Mouse (Mus musculus): ENCODE results near the gene Gatm. TPM values are rescaled to one million over a fixed set of nuclear protein-coding genes. Genes with fewer than 3 reads are reported as not detected.

The Gatm gene
- total RNA-seq, 2 experiments from 2014 or later = 4.8 to 5.4 TPM

GRCm38 (mm10) chr2:122616237-122616636 is 5.1 kb upstream of the Gatm start:
- DNase-seq (ENCODE audit: low spot score) = no peak

- DNase-seq (ENCODE audit: low spot score) = no peak
These were observed 511 bp upstream of the Gatm start for GRCm38 (mm10) chr2:122611654-122611973.

- no peak for DNase-seq (ENCODE audit: low spot score)
These were observed 2.3 kb downstream of the Gatm start for GRCm38 (mm10) chr2:122608820-122609219.

- no peak for DNase-seq (ENCODE audit: low spot score)
These were observed 5.3 kb downstream of the Gatm start for GRCm38 (mm10) chr2:122605829-122606228.

GRCm38 (mm10) chr2:122601354-122601753 is 9.7 kb downstream of the Gatm start:
- no peak for DNase-seq (ENCODE audit: low spot score)

GRCm38 (mm10) chr2:122599736-122600135 is 11.4 kb downstream of the Gatm start:
- peak; percentile 33 for DNase-seq (ENCODE audit: low spot score)

- DNase-seq (ENCODE audit: low spot score) = no peak
These were observed 15.6 kb downstream of the Gatm start for GRCm38 (mm10) chr2:122595461-122595860.

- DNase-seq (ENCODE audit: low spot score) = no peak
These were observed 19.9 kb downstream of the Gatm start for GRCm38 (mm10) chr2:122591213-122591612.

GRCm38 (mm10) chr2:122590351-122590750 is 20.8 kb downstream of the Gatm start:
- no peak for DNase-seq (ENCODE audit: low spot score)

- no peak for DNase-seq (ENCODE audit: low spot score)
These were observed 23.1 kb downstream of the Gatm start for GRCm38 (mm10) chr2:122587861-122588519.

GRCm38 (mm10) chr2:122586258-122586657 is 24.8 kb downstream of the Gatm start:
- DNase-seq (ENCODE audit: low spot score) = no peak

- no peak for DNase-seq (ENCODE audit: low spot score)
These were observed 28.8 kb downstream of the Gatm start for GRCm38 (mm10) chr2:122582324-122582723.

GRCm38 (mm10) chr2:122581361-122582017 is 29.6 kb downstream of the Gatm start:
- no peak for DNase-seq (ENCODE audit: low spot score)

- DNase-seq (ENCODE audit: low spot score) = no peak
These were observed 30.7 kb downstream of the Gatm start for GRCm38 (mm10) chr2:122580426-122580825.

GRCm38 (mm10) chr2:122577316-122577715 is 33.8 kb downstream of the Gatm start:
- DNase-seq (ENCODE audit: low spot score) = no peak

- DNase-seq (ENCODE audit: low spot score) = no peak
These were observed 34.8 kb downstream of the Gatm start for GRCm38 (mm10) chr2:122576295-122576694.

- DNase-seq (ENCODE audit: low spot score) = peak; percentile 79
These were observed 35.6 kb downstream of the Gatm start for GRCm38 (mm10) chr2:122575470-122575869.

GRCm38 (mm10) chr2:122572438-122572837 is 38.7 kb downstream of the Gatm start:
- DNase-seq (ENCODE audit: low spot score) = no peak

GRCm38 (mm10) chr2:122571326-122571725 is 39.8 kb downstream of the Gatm start:
- DNase-seq (ENCODE audit: low spot score) = no peak

- DNase-seq (ENCODE audit: low spot score) = no peak
These were observed 40.7 kb downstream of the Gatm start for GRCm38 (mm10) chr2:122570430-122570829.

GRCm38 (mm10) chr2:122569439-122569838 is 41.7 kb downstream of the Gatm start:
- peak; percentile 55 for DNase-seq (ENCODE audit: low spot score)

- no peak for DNase-seq (ENCODE audit: low spot score)
These were observed 48.9 kb downstream of the Gatm start for GRCm38 (mm10) chr2:122562251-122562650.

GRCm38 (mm10) chr2:122561221-122561620 is 49.9 kb downstream of the Gatm start:
- DNase-seq (ENCODE audit: low spot score) = no peak

Measured in gastrocnemius, adult 18-20 months (tissue).